Mouse (Mus musculus) ovary, postnatal 14 days (tissue): ENCODE results near the gene Hspd1.

Source experiments
- DNase-seq: peaks from one replicate; pipeline ENCODE4 v3.0.0; 2022; ENCODE audit warnings: low spot score

The Hspd1 gene

GRCm38 (mm10) chr1:55041691-55042090 is 46.4 kb downstream of the Hspd1 start:
- DNase-seq = no peak

DNA sequence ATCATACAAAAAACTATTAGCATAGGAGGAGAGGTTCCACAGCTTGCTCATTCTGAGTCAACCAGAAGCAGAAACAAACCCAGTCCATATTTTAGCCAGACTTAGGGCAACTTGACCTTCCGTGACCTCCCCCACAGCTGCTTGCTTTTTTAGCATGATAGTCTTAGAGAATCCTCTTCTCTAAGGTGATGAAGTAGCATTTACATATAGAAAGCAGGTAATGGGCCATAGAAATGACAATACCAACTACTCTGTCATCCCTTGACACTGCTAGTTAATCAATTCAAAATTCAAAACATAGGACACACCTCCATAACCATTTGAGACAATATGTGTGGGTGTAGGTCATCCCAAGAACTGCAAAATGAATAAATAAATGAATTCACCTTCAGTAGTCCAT is 48.1 kb downstream of the Hspd1 start:
- no peak for DNase-seq

DNA sequence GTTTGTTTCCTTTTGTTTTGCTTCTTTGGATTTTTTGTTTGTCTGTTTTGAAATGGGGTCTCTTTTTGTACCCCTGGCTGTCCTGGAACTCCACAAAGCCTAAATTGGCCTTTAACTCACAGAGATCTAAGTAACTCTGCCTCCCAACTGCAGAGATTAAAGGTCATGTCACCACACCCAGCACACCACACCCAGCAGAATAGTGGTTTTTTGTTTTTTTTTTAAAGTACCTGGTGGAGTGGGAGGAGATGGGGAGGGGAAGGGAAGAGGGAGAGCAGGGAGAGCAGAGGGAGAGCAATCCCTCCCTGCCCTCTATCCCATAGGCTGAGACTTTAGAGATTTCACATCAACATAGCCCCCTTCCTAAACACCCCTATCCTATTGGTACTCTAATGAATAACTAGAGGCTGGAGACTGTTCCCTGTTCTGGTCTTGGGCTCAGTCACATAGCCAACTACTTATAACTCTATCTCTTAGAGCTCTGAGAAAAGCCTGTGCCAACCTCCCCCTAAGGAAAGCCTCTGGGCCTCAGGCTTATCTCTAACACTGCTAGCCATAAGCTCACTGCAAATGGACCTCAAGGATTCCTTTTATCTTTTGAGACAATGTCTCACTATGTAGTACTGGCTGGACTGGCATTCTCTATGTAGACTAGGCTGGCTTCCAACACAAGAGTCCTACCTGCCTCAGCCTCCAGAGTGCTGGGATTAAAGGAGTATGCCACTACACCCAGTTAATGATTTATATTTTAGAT is 56.8 kb downstream of the Hspd1 start:
- no peak for DNase-seq

- DNase-seq = no peak
Observed at GRCm38 (mm10) chr1:55029446-55029845, 58.6 kb downstream of the Hspd1 start.

- no peak for DNase-seq
Observed at GRCm38 (mm10) chr1:55028512-55029249, 59.4 kb downstream of the Hspd1 start.

DNA sequence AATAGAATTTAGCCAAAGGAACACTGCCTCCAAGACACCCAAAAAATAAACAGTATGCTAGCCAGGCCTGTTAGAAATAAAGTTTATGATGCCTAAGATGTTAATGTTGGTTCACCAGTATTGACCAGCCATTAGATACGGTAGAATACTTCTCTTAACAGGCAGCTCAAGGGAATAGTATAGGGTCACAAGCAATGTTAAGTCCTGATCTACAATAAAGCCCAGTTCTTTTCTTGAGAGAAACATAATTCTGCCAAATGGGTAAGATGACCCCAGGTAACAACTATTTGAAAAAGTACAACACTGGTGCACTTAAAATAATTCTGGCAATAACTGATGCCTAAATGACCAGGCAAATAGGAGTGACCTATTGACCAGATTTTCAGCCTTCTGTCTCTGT is 60.1 kb downstream of the Hspd1 start:
- no peak for DNase-seq
